Mouse (Mus musculus) lung, adult 2 months (tissue): ENCODE measurements around the gene Arhgap19. TPM values are rescaled to one million over a fixed set of nuclear protein-coding genes. Genes with fewer than 3 reads are reported as not detected.

Experiments
- DNase-seq: peaks from one replicate; pipeline ENCODE4 v3.0.0; 2022
- H3K4me1 ChIP-seq: fragments of 200-500 bp; 2 replicates; pipeline ENCODE4 v1.6.1; 2011; ENCODE audit warnings: low read length; ENCODE audit not compliant: control insufficient read depth, insufficient read depth
- H3K4me3 ChIP-seq: fragments of 200-500 bp; replicated peaks from 2 replicates; pipeline ENCODE3; 2011; ENCODE audit warnings: low read depth, mild to moderate bottlenecking, control low read depth, low read length; ENCODE audit errors: extremely low read depth
- CTCF ChIP-seq: fragments of 200-500 bp; IDR thresholded peaks from 2 replicates; pipeline ENCODE4 v1.5.1; 2011; ENCODE audit warnings: mild to moderate bottlenecking, low read length, control low read depth; ENCODE audit not compliant: insufficient read depth
- POLR2A ChIP-seq: fragments of 200-500 bp; IDR thresholded peaks from 2 replicates; pipeline ENCODE4 v1.6.1; 2011; ENCODE audit warnings: low read depth, mild to moderate bottlenecking, control low read depth, low read length, borderline replicate concordance; ENCODE audit errors: extremely low read depth
- WGBS: fragments of 180-500 bp; shearing (Covaris S2); methylation state at CpG from one replicate; pipeline ENCODE4 v1.1.7; 2018; 5-methylcytosine and 5-hydroxymethylcytosine counted together
- polyA plus RNA-seq: library from polyadenylated mRNA; depleted of rRNA; stranded (reverse); fragments of >200 nt; gene quantifications from 2 replicates; pipeline ENCODE4 v1.2.3, GENCODE M21; 2012

Arhgap19 gene
- polyA plus RNA-seq, 1 experiment: 2.2 TPM

DNA sequence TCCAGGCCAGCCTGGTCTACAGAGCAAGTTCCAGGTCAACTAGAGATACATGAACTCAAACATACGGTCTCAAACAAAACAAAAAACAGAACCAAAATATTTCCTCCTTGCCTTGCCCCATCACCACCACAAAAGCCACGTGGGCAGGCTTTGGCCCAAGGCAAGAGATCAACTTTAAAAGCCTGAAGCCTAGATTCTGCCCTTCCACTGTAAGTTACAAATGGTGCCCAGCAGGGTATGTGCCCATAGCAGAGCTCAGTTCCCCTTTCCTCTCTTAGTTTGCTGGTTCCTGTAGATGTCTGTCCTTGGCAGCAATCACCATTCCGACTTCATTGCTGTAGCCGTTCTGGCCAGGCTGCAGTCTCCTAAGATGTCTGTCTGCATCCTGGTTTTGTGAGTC, 40.9 kb upstream of the Arhgap19 start:
- WGBS: 79% methylated on average over 4 of the region's 4 CpGs
- H3K4me1 ChIP-seq: peaks cover 4% of the 10 kb centered on the region; the same call in 1 of the 2 replicates
- DNase-seq: no peak
- no peak overlapping the region for H3K4me3 ChIP-seq
- TF ChIP-seq POLR2A (no peak), CTCF (no peak)

DNA sequence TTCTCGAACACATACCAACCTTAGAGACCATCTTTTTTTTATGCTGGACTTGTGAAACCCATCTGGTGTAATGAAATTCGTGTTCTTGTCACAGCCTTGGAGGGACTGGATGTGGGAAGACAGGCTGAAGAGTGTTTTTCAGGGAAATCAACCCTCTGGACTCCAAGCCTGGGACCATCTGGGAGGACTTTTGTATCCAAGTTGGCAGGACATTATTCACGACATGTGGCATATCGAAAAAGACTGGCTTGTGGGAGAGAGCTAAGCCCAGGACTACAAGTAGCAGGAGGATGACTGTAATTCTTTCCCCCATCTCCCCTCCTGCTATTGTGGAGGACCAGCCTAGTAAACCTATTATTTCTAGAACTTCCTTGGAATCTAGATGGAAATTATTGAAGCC, 40.3 kb upstream of the Arhgap19 start:
- DNase-seq: no peak
- Histone ChIP-seq H3K4me1 (peaks cover 4% of the 10 kb centered on the region; the same call in 1 of the 2 replicates), H3K4me3 (no peak overlapping the region)
- 75% methylated on average over 4 of the region's 4 CpGs for WGBS
- TF ChIP-seq POLR2A (no peak), CTCF (no peak)

DNA sequence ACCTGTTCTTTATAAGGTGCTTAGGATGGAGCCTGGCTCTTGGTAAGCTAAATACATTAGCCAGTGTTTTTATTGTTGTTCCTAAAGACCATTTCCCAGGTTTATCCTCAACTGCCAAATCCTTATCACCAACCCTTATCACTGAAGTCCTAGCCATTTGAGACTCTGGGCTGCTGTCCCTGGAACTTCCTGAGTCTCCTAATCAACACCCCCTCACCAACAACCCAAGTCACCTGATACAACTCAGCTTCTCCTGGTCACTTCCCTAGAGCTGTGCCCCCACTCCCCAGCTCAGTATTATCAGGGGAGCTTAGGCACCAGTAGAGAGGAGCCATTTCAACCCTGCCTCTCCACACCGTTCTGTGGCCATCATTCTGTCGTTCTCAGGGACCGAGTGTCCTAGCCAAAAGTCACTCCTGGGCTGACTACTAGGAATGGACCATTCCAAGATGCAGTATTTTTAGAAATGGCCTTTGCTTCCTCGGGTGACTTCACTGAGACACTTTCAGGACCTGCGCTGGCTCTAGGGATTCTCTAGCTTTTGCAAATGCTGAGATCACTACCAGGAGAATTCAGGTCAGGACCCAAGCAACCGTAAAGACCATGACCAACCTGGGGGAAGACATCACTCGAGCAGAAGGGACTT, 39.4 kb upstream of the Arhgap19 start:
- peaks cover 2% of the 10 kb centered on the region; the same call in 1 of the 2 replicates for H3K4me1 ChIP-seq
- no peak for DNase-seq
- 70% methylated on average over 7 of the region's 7 CpGs for WGBS

DNA sequence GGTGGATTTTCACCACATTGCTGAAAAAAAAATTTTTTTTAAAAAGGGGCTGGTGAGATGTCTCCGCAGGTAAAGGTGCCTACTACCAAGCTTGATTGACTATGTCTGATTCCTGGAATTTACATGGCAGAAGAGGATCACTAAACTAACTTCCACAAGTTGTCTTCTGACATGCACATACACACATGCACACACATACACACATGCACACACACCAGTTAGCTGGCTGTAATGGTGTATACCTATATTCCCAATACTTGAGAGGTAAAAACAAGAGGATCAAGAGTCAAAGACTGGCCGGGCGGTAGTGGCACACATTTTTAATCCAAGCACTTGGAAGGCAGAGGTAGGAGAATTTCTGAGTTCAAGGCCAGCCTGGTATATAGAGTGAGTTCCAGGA, 37.8 kb upstream of the Arhgap19 start:
- no peak overlapping the region for H3K4me3 ChIP-seq
- WGBS: 95% methylated on average over 3 of the region's 3 CpGs
- no peak for DNase-seq
- no peaks in the 10 kb centered on the region; the same call in 1 of the 2 replicates for H3K4me1 ChIP-seq
- TF ChIP-seq CTCF (no peak), POLR2A (no peak)

More for the DNA sequence above, 39.4 kb upstream of the Arhgap19 start:
- H3K4me3 ChIP-seq: no peak overlapping the region
- no peak for TF ChIP-seq POLR2A
- TF ChIP-seq CTCF: no peak

DNA sequence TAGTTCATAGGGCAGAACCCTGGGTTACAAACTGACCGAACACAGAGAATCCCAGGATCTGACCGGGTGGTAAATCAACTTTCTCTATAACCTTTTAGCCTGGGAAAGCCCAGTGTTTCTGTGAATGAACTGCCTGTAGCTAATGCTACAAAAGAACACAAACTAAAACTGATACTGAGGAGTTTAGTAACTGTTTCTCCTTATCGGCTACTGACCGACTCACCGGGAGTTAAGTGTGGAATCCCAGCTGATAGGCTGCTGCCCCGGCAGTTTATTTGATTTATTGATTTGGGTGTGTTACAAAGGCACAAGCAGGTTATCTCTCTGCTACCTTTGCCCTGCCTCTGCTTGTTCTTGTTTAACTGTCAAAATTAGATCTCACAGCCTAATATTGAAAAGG, 37.0 kb upstream of the Arhgap19 start:
- Histone ChIP-seq H3K4me1 (no peaks in the 10 kb centered on the region; the same call in 1 of the 2 replicates), H3K4me3 (no peak overlapping the region)
- WGBS: 43% methylated on average over 6 of the region's 6 CpGs
- DNase-seq: no peak
- TF ChIP-seq POLR2A (no peak), CTCF (no peak)

DNA sequence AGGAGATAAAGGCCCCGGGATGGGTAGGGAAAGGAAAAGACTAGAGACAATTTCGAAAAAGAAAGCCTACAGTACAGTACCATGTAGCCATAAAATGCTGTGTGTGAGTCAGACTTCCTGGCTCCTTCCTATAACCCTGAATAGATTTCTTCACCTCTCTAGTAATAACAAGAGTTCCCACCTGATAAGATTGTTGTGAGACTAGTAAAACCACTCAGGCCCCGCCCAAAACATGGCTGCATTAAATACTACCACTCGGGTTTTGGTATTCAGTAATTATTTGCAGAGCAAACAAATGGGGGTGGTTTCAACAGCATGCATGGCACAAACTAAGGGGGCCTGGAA, 36.0 kb upstream of the Arhgap19 start:
- Histone ChIP-seq H3K4me1 (no peaks in the 10 kb centered on the region; the same call in 1 of the 2 replicates), H3K4me3 (no peak overlapping the region)
- TF ChIP-seq CTCF (no peak), POLR2A (no peak)
- 28% methylated on average over 4 of the region's 4 CpGs for WGBS
- no peak for DNase-seq

DNA sequence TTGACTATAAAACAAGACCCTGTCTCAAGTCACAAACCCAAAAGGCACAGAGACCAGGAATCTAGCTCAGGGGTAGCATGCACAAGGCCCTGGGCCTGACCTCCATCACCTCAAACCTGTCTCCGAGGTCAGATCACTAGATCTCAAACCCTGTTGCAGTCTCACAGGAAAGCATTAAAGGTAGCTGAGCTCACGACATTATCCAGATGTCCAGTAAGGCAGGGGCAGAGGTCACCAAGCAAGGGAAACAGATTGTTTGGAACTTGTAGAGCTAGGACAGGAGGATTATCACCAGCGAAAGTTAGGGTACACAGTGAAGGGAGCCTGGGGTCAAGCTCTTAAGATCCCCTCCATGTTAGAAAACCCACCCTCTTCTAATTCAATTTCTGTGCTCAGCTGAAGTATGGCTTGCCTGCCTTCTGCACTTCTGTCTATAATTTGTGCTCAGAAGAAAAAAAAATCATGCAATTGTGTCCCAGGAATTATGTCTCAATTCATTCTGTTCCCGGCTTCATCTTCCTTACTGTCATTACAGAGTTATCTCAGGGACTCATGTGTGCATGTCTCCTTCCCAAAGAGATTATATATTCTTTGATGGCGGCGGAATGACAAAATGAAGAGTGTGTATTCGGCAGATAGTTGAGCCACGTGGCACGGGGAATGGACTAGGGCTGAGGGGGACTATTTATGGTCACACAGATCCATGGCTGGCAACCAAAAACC, 35.5 kb upstream of the Arhgap19 start:
- no peak overlapping the region for H3K4me3 ChIP-seq
- DNase-seq: no peak
- TF ChIP-seq CTCF (no peak), POLR2A (no peak)
- H3K4me1 ChIP-seq: no peaks in the 10 kb centered on the region; the same call in 1 of the 2 replicates
- 50% methylated on average over 9 of the region's 9 CpGs for WGBS

DNA sequence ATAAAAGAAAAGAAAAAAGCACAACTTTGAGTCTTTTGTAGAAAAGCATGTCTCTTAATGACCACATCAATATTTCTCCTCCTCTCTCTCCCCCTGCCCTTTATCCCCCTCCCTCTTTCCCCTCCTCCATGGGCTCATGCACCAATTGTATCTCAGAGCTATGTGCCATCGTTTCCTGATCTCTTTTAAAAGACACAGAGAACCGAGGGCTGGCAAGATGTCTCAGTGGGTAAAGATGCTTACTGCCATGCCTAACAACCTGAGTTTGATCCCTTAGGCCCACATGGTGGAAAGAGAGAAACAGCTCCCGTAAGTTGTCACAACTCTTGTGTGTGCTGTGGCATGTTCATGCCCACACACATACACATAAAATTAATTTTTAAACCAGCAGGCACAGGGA, 34.9 kb upstream of the Arhgap19 start:
- 56% methylated on average over 3 of the region's 3 CpGs for WGBS
- Histone ChIP-seq H3K4me1 (no peaks in the 10 kb centered on the region; the same call in 1 of the 2 replicates), H3K4me3 (no peak overlapping the region)
- TF ChIP-seq CTCF: no peak
- no peak for TF ChIP-seq POLR2A
- no peak for DNase-seq

DNA sequence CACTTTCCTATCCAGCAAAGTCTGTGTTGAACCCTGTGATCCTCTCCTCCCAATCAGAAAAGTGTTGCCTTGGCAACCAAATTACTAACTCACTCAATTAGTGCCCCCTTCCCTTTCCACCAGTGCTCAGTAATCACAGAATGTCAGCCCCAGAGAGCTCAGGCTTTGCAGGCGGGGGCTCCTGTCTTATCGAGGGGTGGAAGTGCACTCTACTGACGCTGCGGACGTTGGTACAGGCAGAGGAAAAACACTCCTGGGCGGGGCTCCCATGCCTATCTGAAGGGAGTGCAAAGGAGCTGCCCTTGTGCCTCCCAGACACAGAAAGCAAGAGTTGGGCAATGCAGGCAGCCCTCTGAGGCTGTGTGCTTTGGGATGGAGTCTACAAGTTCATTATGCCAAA, 34.0 kb upstream of the Arhgap19 start:
- Histone ChIP-seq H3K4me1 (peaks cover 2% of the 10 kb centered on the region; the same call in 1 of the 2 replicates), H3K4me3 (no peak overlapping the region)
- TF ChIP-seq CTCF (no peak), POLR2A (no peak)
- 6% methylated on average over 6 of the region's 6 CpGs for WGBS
- DNase-seq: no peak

DNA sequence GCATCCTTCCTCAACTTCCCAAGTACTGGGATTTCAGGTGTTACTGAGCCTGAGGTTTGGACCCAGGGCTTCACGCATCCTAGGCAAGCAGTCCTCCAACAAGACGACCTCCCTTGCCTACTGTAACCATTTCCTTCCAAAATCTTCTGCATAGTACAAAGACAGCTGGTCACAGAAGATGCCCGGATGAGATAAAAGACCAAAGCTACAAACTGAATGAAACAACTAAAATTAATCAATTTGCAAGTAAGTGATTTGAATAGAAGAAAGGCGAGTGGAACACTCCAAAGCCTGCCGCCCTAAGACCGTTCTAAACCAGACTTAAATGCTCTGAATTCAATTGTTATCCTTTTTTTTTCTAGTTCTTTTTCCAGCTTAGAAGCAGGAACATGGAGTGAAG, 33.6 kb upstream of the Arhgap19 start:
- Histone ChIP-seq H3K4me3 (no peak overlapping the region), H3K4me1 (peaks cover 2% of the 10 kb centered on the region; the same call in 1 of the 2 replicates)
- no peak for DNase-seq
- WGBS: 66% methylated on average over 6 of the region's 6 CpGs
- TF ChIP-seq CTCF (no peak), POLR2A (no peak)
